Mouse (Mus musculus) lung, embryonic 16.5 days (tissue): Measurements from ENCODE around the gene Tmem53. TPM values are rescaled to one million over a fixed set of nuclear protein-coding genes. Genes with fewer than 3 reads are reported as not detected.
"Not testable (repeated sequence)": the region's sequence is repeated elsewhere in the genome, so short reads cannot be mapped to it uniquely, and the experiment has no call there.

Experiments used
- ATAC-seq: fragments of 200-750 bp; cut with Nextera tagmentation; 2 replicates; pipeline ENCODE4 v1.8.0; 2017; ENCODE audit warnings: low read depth, mild to moderate bottlenecking, moderate library complexity
- H3K27ac ChIP-seq: fragments of 300-500 bp; sonication (generic); 2 replicates; pipeline ENCODE4 v1.5.1; 2014; ENCODE audit warnings: mild to moderate bottlenecking, control low read depth, low read length
- H3K27me3 ChIP-seq: fragments of 300-500 bp; sonication (generic); 2 replicates; pipeline ENCODE4 v1.6.1; 2014; ENCODE audit warnings: low read depth, low read length, mixed read lengths; ENCODE audit not compliant: control insufficient read depth, insufficient read depth
- H3K36me3 ChIP-seq: fragments of 300-500 bp; sonication (generic); 2 replicates; pipeline ENCODE4 v1.6.1; 2014; ENCODE audit warnings: low read length; ENCODE audit not compliant: control insufficient read depth, insufficient read depth
- H3K4me1 ChIP-seq: fragments of 300-500 bp; sonication (generic); replicated peaks from 2 replicates; pipeline ENCODE4 v1.6.1; 2014; ENCODE audit warnings: low read length, mixed read lengths; ENCODE audit not compliant: control insufficient read depth, insufficient read depth
- H3K4me2 ChIP-seq: fragments of 300-500 bp; sonication (generic); 2 replicates; pipeline ENCODE4 v1.6.1; 2014; ENCODE audit warnings: low read depth, low read length, control low read depth
- H3K4me3 ChIP-seq: fragments of 300-500 bp; sonication (generic); 2 replicates; pipeline ENCODE4 v1.5.1; 2014; ENCODE audit warnings: mild to moderate bottlenecking, low read length, control low read depth
- H3K9ac ChIP-seq: fragments of 300-500 bp; sonication (generic); 2 replicates; pipeline ENCODE4 v1.6.1; 2014; ENCODE audit warnings: low read length, control low read depth
- H3K9me3 ChIP-seq: fragments of 300-500 bp; sonication (generic); 2 replicates; pipeline ENCODE4 v1.6.1; 2016; ENCODE audit warnings: low read length; ENCODE audit not compliant: control insufficient read depth
- WGBS: fragments of 180-500 bp; shearing (Covaris S2); extraction: QIAGEN DNeasy Blood & Tissue Kit; methylation state at CpG from one replicate; pipeline ENCODE4 v1.1.7; 2014; 5-methylcytosine and 5-hydroxymethylcytosine counted together
- polyA plus RNA-seq: library from polyadenylated mRNA; unstranded; fragments of >200 nt; fragmentation: Nextera tagmentation; extraction: Ambion mirVana; gene quantifications from 2 replicates; pipeline ENCODE4 v1.2.1, GENCODE M21; 2015

Tmem53 gene
- polyA plus RNA-seq, 1 experiment from 2014 or later, result 19.9 TPM

- not testable (repeated sequence) for H3K4me3 ChIP-seq, H3K9ac ChIP-seq, H3K27me3 ChIP-seq, H3K4me1 ChIP-seq, H3K36me3 ChIP-seq, H3K9me3 ChIP-seq, H3K27ac ChIP-seq, ATAC-seq, H3K4me2 ChIP-seq
- WGBS, result 73% methylated on average over 6 of the region's 6 CpGs
These were observed 8.2 kb downstream of the Tmem53 start for GRCm38 (mm10) chr4:117259909-117260308.

- Histone ChIP-seq H3K4me1 (no peaks in the 10 kb centered on the region), H3K4me2 (no peak overlapping the region), H3K4me3 (no peak overlapping the region), H3K27ac (no peak overlapping the region), H3K36me3 (no peaks in the 10 kb centered on the region), H3K27me3 (no peaks in the 10 kb centered on the region), H3K9ac (no peak overlapping the region), H3K9me3 (no peaks in the 10 kb centered on the region)
- no peak for ATAC-seq
- 74% methylated on average over 2 of the region's 2 CpGs for WGBS
These were observed 9.5 kb downstream of the Tmem53 start for GRCm38 (mm10) chr4:117261222-117261621.

- no peak for ATAC-seq
These were observed 10.6 kb downstream of the Tmem53 start for GRCm38 (mm10) chr4:117262101-117262913.

GRCm38 (mm10) chr4:117262987-117263386, 11.2 kb downstream of the Tmem53 start:
- no peaks in the 10 kb centered on the region for H3K4me1 ChIP-seq
- no peak overlapping the region for H3K27ac ChIP-seq
- H3K27me3 ChIP-seq, result no peaks in the 10 kb centered on the region
- no peak for ATAC-seq
- no peak overlapping the region for H3K4me2 ChIP-seq
- H3K36me3 ChIP-seq, result no peaks in the 10 kb centered on the region
- 63% methylated on average over 8 of the region's 8 CpGs for WGBS
- H3K4me3 ChIP-seq, result no peak overlapping the region
- no peak overlapping the region for H3K9ac ChIP-seq
- H3K9me3 ChIP-seq, result no peaks in the 10 kb centered on the region

More at GRCm38 (mm10) chr4:117262101-117262913, 10.6 kb downstream of the Tmem53 start:
- Histone ChIP-seq H3K36me3 (no peaks in the 10 kb centered on the region), H3K4me3 (no peak overlapping the region), H3K4me2 (no peak overlapping the region), H3K27me3 (no peaks in the 10 kb centered on the region), H3K4me1 (no peaks in the 10 kb centered on the region), H3K9me3 (no peaks in the 10 kb centered on the region), H3K27ac (no peak overlapping the region), H3K9ac (no peak overlapping the region)
- WGBS, result 63% methylated on average over 13 of the region's 13 CpGs

- Histone ChIP-seq H3K27me3 (no peaks in the 10 kb centered on the region), H3K4me2 (no peak overlapping the region), H3K4me1 (no peaks in the 10 kb centered on the region), H3K9ac (no peak overlapping the region), H3K27ac (no peak overlapping the region), H3K4me3 (no peak overlapping the region), H3K9me3 (no peaks in the 10 kb centered on the region), H3K36me3 (peaks cover 6% of the 10 kb centered on the region)
- WGBS, result 4% methylated on average over 2 of the region's 2 CpGs
- ATAC-seq, result 0 out of 2 replicates have a peak, but pooled peaks have one; percentile 29
These were observed 15.5 kb downstream of the Tmem53 start for GRCm38 (mm10) chr4:117267284-117267683.

- no peak overlapping the region for H3K4me3 ChIP-seq
- H3K9ac ChIP-seq, result no peak overlapping the region
- H3K27me3 ChIP-seq, result no peaks in the 10 kb centered on the region
- H3K36me3 ChIP-seq, result peaks cover 12% of the 10 kb centered on the region
- no peak overlapping the region for H3K4me2 ChIP-seq
- 85% methylated on average over 25 of the region's 25 CpGs for WGBS
- H3K4me1 ChIP-seq, result no peaks in the 10 kb centered on the region
- ATAC-seq, result no peak
- no peaks in the 10 kb centered on the region for H3K9me3 ChIP-seq
- no peak overlapping the region for H3K27ac ChIP-seq
These were observed 16.2 kb downstream of the Tmem53 start for GRCm38 (mm10) chr4:117267831-117268437.

- Histone ChIP-seq H3K9me3 (peaks cover 6% of the 10 kb centered on the region), H3K4me3 (no peak overlapping the region), H3K4me2 (no peak overlapping the region), H3K27me3 (no peaks in the 10 kb centered on the region), H3K27ac (no peak overlapping the region), H3K9ac (no peak overlapping the region), H3K36me3 (peaks cover 26% of the 10 kb centered on the region), H3K4me1 (no peaks in the 10 kb centered on the region)
- peak; percentile 64 for ATAC-seq
- 8% methylated on average over 6 of the region's 6 CpGs for WGBS
These were observed 18.5 kb downstream of the Tmem53 start for GRCm38 (mm10) chr4:117270278-117270677.

GRCm38 (mm10) chr4:117272459-117272858, 20.7 kb downstream of the Tmem53 start:
- ATAC-seq, result no peak

GRCm38 (mm10) chr4:117274720-117275119, 23.0 kb downstream of the Tmem53 start:
- ATAC-seq, result no peak
- H3K36me3 ChIP-seq, result peaks cover 51% of the 10 kb centered on the region

More at GRCm38 (mm10) chr4:117272459-117272858, 20.7 kb downstream of the Tmem53 start:
- Histone ChIP-seq H3K36me3 (peaks cover 40% of the 10 kb centered on the region), H3K27ac (no peak overlapping the region), H3K4me1 (peaks cover 4% of the 10 kb centered on the region; the same call in 1 of the 2 replicates), H3K27me3 (no peaks in the 10 kb centered on the region), H3K4me2 (no peak overlapping the region), H3K9me3 (peaks cover 6% of the 10 kb centered on the region), H3K9ac (no peak overlapping the region), H3K4me3 (no peak overlapping the region)
- 40% methylated on average over 12 of the region's 12 CpGs for WGBS

More at GRCm38 (mm10) chr4:117274720-117275119, 23.0 kb downstream of the Tmem53 start:
- no peak overlapping the region for H3K4me2 ChIP-seq
- no peak overlapping the region for H3K27ac ChIP-seq
- peaks cover 4% of the 10 kb centered on the region; the same call in 1 of the 2 replicates for H3K4me1 ChIP-seq
- peaks cover 6% of the 10 kb centered on the region for H3K9me3 ChIP-seq
- H3K4me3 ChIP-seq, result no peak overlapping the region
- no peak overlapping the region for H3K9ac ChIP-seq
- no peaks in the 10 kb centered on the region for H3K27me3 ChIP-seq
- 85% methylated on average over 4 of the region's 4 CpGs for WGBS
